Mouse (Mus musculus) retina, adult 2 months (tissue): ENCODE results near the gene Plekhs1.

Source experiments
- DNase-seq: peaks from one replicate; pipeline ENCODE4 v3.0.0-alpha.2; 2012; ENCODE audit warnings: low read depth, low spot score

The Plekhs1 gene

GRCm38 (mm10) chr19:56461522-56462101, at the start of gene Plekhs1:
Plekhs1 (plus strand) TSS chr19:56461640.
- DNase-seq: no peak

- no peak for DNase-seq
Measured at GRCm38 (mm10) chr19:56418404-56418803, 43.0 kb upstream of the Plekhs1 start.

- DNase-seq: no peak
Measured at GRCm38 (mm10) chr19:56419452-56419851, 42.0 kb upstream of the Plekhs1 start.

- DNase-seq: no peak
Measured at GRCm38 (mm10) chr19:56420345-56420744, 41.1 kb upstream of the Plekhs1 start.

GRCm38 (mm10) chr19:56422476-56423338, 38.7 kb upstream of the Plekhs1 start:
- DNase-seq: peak; percentile 64

- no peak for DNase-seq
Measured at GRCm38 (mm10) chr19:56423370-56423769, 38.1 kb upstream of the Plekhs1 start.

- no peak for DNase-seq
Measured at GRCm38 (mm10) chr19:56424606-56425395, 36.6 kb upstream of the Plekhs1 start.

- no peak for DNase-seq
Measured at GRCm38 (mm10) chr19:56425492-56425891, 35.9 kb upstream of the Plekhs1 start.

- DNase-seq: no peak
Measured at GRCm38 (mm10) chr19:56430369-56430768, 31.1 kb upstream of the Plekhs1 start.

- DNase-seq: no peak
Measured at GRCm38 (mm10) chr19:56432706-56433105, 28.7 kb upstream of the Plekhs1 start.

GRCm38 (mm10) chr19:56433581-56433980, 27.9 kb upstream of the Plekhs1 start:
- DNase-seq: no peak

- DNase-seq: no peak
Measured at GRCm38 (mm10) chr19:56436380-56436779, 25.1 kb upstream of the Plekhs1 start.

- no peak for DNase-seq
Measured at GRCm38 (mm10) chr19:56438357-56439071, 22.9 kb upstream of the Plekhs1 start.

GRCm38 (mm10) chr19:56439072-56439434, 22.4 kb upstream of the Plekhs1 start:
- DNase-seq: no peak

- DNase-seq: no peak
Measured at GRCm38 (mm10) chr19:56443445-56443844, 18.0 kb upstream of the Plekhs1 start.

GRCm38 (mm10) chr19:56448784-56449183, 12.7 kb upstream of the Plekhs1 start:
- DNase-seq: no peak

GRCm38 (mm10) chr19:56449537-56449936, 11.9 kb upstream of the Plekhs1 start:
- DNase-seq: no peak

GRCm38 (mm10) chr19:56450892-56451291, 10.5 kb upstream of the Plekhs1 start:
- DNase-seq: no peak

GRCm38 (mm10) chr19:56451867-56452266, 9.6 kb upstream of the Plekhs1 start:
- no peak for DNase-seq

GRCm38 (mm10) chr19:56452421-56452820, 9.0 kb upstream of the Plekhs1 start:
- DNase-seq: no peak

GRCm38 (mm10) chr19:56454862-56455261, 6.6 kb upstream of the Plekhs1 start:
- no peak for DNase-seq

- DNase-seq: no peak
Measured at GRCm38 (mm10) chr19:56455369-56455768, 6.1 kb upstream of the Plekhs1 start.
